Mouse (Mus musculus): ENCODE measurements around the gene Cacng4.

The Cacng4 gene

DNA sequence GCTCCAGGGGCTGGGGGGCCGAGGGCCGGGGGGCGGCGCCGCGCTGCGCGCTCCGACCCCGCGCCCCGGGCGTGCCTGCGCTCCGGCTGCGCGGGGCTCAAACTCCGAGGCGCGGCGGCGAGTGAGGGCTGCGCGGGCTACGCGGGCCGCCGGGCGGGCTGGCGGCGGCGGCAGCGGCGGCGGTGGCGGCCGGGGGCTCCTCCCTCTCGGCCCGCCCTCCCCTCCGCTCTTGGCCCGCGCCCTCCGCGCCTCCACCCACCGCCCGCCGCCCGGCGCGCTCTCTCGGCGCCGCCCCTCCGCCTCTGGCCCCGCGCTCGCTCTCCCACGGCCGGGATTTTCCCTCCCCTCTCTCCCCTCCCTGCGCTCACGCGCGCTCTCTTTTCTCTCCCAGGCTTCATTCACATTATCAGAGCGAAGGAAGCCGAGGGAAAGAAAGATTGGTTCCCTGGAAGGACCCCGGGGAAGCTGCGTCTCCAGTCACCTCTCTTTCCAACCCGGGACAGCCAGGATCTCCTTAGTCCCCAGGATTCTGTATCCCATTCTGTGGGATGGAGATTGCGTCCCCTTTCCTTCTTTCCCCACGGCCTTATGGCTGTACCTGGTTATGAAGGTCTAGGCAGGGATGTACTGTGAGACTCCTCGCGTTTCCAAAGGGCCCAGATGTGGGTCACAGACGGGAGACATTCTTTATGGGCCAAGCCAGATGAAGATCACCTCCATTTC is at the start of gene Cacng4:
Gene Cacng4, minus strand, starts transcription at position 11 of the 723 bp plus-strand sequence.
- DNase-seq (ENCODE audit: low read depth, low spot score), result peak; percentile 7

DNA sequence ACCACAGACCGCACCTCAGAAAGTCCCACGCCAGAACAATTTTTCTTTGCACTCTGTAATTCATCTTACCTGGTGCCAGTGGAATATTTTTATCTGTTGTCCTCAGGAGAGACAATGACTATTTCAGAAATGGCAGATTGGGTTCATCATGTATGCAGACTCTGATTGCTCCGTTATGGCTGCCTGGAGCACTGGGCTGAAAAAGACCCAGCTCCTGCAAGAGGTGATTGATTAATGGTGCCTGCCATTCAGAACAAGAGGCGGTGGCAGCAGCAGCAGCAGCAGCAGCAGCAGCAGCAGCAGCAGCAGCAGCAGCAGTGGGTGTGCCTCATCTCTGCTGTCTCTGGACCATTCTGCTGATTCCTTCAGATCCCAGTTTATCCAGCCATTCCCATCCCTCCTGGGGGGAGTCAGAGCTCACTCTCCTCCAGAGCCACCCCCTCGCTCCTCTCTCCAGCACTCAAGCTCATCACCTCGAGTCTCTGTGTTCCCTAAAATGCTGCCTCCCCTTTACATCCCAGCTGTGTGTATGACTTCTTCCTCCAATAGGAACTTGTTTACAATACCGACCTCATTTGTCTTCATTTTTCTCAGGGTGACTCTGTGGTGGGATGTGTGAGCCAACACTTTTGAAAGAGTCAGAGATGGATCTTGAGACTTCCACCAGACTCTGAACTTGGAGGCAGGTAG is 39.1 kb upstream of the Cacng4 start:
- DNase-seq (ENCODE audit: low read depth, low spot score), result no peak

DNA sequence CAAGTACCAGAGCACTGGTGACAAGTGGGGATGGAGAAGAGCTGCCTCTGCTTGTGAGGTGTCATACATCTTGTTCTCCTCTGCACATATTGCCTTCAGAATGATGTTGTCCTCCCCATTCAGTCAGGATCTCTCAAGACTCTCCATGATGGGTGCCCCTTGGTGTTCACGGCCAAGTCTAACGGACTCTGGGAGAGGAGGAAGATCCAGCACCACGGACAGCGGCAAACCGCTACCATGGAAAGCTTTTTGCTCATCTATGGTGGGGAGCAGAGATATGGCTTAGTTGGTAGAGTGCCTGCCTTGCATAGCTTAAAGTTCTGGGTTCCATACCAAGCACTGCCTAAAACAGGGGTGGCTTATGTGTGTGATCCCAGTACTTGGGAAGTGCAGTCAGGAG is 22.8 kb upstream of the Cacng4 start:
- no peak for DNase-seq (ENCODE audit: low read depth, low spot score)

DNA sequence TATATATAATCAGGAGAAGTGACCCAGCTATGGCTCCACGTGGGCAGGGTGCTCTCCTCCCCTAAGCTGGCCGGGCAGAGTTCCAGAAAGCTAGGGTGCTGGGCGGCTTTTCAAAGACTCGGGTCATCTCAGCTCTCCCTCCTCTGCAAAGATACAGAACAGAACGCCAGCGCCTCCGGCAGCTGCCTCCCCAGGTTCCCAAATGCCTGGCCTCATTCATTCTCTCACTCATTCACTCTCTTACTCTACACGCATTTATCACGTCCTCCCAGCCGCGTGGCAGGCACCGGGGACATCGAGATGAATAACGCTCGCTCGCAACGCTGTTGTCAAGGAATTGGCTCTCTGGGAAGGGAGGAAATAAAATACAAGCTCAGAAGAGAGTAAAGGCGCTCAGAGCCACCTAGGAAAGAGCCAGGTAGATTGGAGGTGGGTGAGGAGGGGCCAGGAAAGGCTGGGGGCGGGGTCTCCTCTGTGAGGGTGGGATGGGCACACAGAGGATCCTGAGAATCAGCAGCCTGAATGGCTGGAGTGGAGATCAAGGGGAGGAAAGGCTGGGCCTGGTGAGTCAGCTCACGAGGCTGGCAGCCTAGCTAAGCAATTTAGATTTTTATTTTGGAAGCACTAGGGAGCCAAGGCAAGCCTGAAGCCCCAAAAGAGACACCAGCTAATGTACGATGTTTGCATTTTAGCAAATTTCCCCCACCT is 18.7 kb upstream of the Cacng4 start:
- DNase-seq (ENCODE audit: low read depth, low spot score), result no peak

DNA sequence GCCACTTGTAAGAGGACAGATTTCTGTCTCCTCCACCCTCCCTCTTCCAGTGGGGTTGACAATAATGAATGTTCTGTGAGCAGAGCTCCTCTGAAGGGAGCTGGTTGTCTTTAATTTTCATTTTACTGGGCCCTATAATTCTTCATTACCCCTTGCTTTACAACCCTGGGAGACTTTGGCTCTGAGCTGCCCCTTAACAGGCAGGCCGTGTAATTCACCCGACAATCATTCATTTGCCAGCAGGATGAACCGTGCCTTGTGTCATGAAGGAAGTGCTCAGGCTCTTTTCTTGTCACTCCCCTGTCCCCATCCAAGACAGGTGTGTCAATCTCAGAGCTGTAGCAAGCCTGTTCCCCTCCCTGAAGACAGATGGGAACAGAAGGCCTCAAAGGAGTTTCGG is 18.1 kb upstream of the Cacng4 start:
- no peak for DNase-seq (ENCODE audit: low read depth, low spot score)

DNA sequence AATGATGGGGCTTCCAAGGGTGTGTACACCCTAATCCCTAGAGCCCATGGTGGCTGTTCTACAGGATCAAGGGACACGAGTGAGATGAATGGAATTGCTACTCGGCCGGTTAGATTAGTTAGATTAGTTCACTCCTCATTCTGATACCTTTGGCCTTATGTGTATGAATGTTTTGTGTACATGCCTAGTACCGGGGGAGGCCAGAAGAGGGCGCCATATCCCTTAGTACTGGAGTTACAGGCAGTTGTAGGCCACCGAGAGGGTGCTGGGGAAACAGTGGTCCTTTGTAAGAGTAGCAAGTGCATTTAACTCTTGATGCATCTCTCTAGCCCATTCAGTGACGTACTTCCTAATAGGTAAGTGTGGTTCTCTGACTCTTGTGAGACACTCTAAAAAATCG is 14.2 kb upstream of the Cacng4 start:
- peak; percentile 28 for DNase-seq (ENCODE audit: low read depth, low spot score)

DNA sequence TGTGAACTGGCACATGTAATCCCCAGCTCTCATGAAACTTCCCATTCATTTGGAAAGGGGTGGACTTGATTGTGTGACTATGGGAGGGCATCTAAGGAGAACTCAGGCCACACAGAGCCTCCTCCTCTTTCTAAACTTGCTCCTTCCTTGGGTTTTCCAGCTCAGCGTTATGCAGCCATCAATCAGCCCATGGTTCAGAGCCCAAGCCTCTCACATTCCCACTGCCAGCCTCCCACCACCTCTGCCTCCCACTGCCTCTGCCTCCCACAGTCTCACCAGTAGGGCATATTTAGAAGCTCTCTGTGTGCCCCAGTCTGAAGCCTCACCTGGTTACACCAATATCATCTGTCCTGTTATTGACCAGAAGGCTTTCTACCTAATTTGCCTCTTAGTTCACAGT is 11.7 kb upstream of the Cacng4 start:
- DNase-seq (ENCODE audit: low read depth, low spot score), result no peak

DNA sequence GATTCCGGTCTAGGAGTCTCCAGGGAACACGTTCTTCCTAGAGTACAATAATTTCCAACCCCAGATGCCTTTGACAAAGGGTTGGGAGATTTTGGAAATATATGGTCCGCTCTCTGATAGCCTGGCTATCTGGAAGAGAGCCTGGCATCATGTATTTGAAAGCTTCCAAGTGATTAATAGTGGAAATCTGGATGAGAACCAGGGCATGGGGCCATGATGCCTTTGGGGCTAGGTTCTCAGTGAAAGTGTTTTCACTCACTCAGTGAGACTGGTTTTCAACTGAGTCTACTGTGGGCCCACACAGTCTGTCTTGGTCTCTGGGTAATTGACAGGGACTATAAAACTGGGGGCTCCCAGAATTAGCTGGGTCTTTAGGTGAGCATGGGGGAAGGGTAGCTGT is 7.6 kb upstream of the Cacng4 start:
- DNase-seq (ENCODE audit: low read depth, low spot score), result no peak

DNA sequence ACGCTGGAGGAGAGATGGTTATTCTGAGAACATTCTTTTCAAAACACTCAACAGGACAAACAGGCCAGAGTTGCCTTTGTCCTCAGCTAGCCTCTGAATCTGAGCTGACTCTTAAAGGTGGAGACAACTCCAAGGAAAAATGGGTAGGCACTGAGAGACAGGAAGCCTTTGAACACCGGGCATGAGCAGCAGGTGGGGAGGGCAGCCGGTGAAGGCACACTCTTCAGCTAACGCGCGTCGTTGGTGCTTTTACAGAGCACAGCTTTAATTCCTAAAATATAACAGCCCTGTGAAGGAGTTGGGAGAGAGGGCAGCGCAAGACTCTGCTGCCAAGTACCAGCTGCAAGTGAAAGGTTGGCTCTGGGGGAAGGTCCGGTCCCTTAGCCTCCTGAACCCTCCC is 5.0 kb upstream of the Cacng4 start:
- no peak for DNase-seq (ENCODE audit: low read depth, low spot score)

DNA sequence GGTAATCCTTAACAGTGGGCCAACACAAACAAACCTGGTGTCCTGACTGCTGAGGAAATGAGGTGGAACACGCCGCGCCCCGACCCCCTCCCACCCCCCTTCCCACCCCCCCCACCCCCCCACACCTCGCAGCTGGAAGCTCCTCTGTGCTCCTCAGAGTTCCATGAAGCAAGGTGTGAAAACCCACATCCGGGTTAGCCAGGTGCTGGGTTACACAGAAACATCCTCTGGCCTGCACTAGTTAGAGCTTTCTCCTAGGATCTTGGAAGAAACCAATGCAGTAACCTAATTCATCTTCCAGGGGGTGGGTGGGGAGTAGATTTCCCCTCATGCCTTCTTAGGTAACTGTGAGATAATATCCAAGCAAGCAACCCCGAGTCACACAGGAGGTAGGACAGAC is 2.0 kb upstream of the Cacng4 start:
- no peak for DNase-seq (ENCODE audit: low read depth, low spot score)

DNA sequence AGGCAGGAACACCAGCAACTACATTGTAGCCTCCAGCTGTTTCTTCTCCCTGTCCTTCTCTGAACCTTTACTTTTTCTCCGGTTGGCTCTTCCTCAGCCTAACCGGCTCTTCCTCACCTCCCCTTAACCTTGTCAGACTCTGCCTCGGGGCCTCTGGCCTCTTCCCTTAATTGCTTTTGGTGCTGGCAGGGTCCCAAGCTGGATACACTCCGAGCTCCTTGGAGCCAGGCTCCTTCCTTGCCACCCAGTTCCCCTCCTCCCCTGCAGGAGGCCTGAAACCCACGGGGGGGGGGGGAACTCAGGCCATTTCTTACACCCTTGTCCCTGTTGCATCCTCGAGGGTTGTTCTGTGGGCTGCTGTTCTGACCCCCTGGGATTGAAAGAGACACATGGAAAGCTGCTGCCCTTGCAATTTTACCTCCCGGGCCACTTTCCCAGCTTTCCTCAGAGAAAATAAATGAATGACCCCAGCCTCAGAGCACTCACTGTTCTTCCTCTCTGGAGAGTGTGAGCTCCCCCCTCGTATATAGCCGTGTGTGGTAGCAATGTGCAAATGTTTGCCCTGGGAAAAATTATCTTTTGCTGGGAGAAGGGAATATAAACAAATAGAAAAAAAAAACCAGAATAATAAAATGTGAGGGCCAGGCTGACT is 1.2 kb upstream of the Cacng4 start:
- no peak for DNase-seq (ENCODE audit: low read depth, low spot score)

DNA sequence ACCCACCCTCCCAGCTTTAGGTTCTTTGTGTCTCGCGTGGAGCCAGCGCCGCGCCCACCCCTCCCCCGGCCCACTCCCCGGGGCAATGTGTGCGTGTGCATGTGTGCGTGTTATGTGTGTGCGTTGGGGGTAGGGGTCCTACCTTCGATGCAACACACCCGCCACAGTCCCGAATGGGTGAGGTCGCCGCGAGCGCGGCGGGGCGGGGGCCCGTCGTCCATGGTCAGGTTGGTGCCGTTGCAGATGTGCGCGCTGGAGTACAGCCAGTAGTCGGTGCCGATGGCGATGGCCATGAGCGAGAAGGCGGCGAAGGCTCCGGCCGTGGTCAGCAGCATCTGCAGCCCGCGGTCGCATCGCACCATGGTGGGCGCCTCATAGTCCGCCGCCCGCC is 259 bp downstream of the Cacng4 start:
- DNase-seq (ENCODE audit: low read depth, low spot score), result no peak

DNA sequence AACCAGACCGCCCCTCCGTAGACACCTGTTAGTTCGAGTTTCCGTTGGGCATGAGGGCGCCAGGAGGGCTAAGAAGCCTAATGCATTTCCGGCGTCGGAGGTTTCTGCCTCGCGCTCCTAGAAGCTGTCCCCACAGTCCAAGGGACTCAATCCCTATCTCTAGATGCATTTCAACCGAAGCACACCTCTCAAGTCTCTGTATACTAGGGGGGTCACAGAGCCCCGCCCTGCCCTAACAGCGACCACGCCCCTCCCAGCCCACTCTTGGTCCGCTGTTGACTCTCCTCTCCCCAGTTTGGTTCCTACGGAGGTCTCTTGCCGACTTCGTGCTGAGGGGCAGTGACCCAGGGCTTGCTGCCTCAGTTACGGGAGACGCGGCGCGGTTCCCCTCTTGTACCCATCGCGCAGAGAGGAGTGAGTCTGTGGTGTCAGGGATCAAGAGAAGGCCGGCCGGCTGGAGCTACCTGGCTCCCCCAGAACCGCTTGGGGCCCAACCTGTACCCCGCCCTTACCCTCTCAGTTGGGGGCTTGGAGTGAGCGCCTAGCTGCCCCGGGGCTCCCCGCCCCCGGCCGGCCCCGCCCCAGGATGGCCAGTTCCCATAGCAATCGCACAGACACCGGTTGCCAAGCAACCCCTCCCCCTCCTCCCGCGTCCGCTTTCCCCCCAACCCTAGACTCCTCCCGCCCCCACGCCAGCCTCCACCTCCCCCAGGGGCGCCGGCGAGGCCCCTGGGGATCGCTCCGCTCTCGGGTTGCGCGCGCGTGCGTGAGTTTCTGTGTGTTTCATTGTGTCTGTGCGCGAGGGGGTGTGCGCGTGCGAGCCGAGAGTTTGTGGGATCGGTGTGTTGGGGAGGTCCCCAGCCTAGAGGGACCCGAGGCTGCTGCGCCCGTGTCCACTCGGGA is 906 bp downstream of the Cacng4 start:
- DNase-seq (ENCODE audit: low read depth, low spot score), result peak; percentile 12

DNA sequence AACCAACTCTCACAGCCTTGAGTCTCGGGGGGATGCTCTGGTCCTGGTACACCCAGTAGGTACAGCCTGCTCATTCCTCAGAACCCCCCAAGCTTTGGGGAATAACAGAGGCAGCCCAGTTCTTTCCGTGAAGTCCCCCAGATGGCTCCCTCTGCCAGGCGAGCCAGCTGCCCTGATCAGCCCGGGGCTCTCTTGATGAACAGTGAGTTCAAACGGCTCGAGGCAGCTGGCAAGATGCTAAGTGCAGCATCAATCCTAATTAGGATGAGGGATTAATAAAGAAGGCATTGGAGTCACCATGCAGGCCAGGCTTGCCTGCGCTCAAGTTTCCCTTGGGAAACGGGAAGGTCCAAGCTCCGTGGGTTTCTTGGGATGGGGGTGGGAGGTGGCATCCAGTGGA is 2.2 kb downstream of the Cacng4 start:
- no peak for DNase-seq (ENCODE audit: low read depth, low spot score)

DNA sequence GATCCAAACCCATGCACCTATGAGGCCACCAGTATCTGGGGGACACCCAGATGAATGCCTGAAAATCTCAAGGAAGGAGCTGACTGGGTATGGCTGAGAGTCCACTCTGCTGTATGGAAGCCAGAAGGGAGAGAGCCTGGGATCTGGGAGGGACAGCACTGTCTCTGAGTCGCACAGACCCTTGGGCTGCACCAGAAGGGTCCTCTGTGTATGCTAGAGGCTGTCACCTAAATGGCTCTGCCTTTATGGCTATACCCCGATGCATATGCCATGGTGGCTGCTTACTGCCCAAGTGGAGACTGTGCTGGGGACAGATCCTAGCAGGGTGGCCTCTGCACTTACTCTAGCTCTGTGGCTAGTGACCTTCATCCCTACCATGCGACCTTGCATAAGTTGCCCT is 8.6 kb downstream of the Cacng4 start:
- DNase-seq (ENCODE audit: low read depth, low spot score), result no peak

DNA sequence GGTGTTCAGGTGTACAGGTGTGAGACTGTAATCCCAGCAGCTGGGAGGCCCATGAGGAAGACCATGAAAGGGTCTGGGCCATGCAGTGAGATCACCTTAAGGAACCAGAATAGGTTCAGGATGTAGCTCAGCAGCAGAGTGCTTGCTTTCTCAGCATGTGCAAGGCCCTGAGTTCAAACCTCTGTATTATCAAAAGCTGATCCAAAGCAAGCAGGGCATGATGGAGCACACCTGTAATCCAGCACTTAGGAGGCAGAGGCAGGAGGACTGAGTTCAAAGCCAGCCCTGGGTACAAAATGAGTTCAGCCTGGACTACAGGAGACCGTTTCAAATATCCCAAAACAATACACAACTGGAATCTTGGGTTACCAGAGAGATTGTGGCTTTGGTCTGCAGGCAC is 9.1 kb downstream of the Cacng4 start:
- DNase-seq (ENCODE audit: low read depth, low spot score), result no peak

DNA sequence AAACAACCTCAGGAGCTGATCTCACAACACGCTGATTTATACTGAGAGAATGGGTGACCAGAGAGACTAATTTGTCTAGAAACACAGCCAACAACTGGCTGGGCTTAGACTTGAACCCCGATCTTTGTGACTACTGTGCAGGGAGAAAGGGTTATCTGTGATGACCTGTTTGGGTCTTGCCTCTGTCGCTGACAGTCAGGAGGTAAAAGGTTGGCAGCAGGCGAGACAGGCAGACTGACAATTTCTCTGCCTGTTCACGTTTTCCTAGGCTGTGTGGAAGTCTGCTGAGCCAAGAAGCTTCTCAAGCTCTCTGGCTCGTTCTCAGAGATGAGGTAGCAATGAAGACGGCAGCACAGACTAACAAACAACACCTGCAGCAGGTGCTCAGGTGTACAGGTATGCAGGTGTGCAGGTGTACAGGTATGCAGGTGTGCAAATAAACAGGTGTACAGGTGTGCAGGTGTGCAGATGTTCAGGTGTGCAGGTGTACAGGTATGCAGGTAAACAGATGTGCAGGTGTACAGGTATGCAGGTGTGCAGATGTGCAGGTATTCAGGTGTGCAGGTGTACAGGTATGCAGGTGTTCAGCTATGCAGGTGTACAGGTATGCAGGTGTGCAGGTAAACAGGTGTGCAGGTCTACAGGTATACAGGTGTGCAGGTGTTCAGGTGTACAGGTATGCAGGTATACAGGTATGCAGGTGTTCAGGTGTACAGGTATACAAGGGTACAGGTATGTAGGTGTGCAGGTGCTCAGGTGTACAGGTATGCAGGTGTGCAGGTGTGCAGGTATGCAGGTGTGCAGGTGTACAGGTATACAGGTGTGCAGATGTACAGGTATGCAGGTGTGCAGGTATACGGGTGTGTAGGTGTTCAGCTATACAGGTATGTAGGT is 10.2 kb downstream of the Cacng4 start:
- DNase-seq (ENCODE audit: low read depth, low spot score), result peak; percentile 4

DNA sequence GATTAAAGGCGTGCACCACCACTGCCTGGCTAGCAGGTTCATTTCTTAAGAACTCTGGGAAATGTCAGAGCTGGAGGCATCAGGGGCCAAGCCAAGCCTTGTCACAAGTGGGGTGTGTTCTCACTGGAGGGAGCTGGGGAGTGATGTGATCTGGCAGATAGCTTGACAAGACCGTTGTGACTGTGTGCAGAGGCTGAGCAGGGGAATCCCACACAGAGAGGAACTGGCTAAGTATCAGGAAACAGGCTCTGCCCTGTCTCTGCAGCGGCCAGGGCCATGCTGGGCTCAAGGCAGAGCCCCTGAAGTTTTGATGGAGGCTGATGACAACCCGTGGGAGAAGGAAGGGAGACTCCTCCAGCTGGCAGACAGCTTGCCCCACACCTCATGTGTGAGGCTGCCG is 11.8 kb downstream of the Cacng4 start:
- DNase-seq (ENCODE audit: low read depth, low spot score), result no peak

DNA sequence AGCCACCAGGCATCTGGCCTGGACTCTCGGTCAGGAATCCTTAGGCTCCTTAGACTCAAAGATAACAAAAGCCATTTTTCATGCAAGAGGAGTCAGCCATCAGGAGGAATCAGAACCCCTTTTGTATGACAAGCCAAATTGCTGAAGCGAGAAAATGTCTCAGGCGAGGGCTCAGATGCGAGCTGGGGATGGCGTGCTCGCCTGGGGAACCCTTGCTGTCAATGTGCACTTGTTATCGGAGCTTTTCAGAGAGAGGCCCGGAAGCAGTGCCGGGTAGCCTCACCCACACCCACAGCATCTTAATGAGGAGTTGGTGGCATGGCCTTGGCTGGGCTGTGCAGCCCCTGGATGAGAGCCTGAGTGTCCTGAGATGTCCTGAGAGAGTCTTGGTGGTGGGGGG is 15.5 kb downstream of the Cacng4 start:
- no peak for DNase-seq (ENCODE audit: low read depth, low spot score)

DNA sequence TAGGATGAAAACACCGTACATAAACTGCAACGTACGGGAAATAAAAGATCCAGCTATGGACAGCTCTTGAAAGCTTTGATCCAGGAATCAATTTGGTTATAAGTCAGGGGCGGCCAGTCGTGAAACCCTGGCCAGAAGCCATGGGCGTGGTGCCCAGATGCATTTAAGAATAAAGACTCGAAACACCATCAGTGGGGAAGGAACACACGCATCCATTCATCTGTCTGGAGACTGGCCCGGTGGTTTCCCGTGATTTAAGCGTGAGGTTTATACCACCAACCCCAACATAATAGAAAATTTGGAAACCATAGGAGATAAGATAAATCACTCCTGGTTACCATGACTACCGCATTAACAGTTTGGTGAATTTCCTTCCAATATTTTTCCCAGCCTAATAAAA is 16.9 kb downstream of the Cacng4 start:
- DNase-seq (ENCODE audit: low read depth, low spot score), result no peak
